Mouse (Mus musculus): ENCODE measurements around the gene Nrp2. TPM values are rescaled to one million over a fixed set of nuclear protein-coding genes. Genes with fewer than 3 reads are reported as not detected.

Gene Nrp2
- total and polyA plus RNA-seq, 3 experiments = not detected

DNA sequence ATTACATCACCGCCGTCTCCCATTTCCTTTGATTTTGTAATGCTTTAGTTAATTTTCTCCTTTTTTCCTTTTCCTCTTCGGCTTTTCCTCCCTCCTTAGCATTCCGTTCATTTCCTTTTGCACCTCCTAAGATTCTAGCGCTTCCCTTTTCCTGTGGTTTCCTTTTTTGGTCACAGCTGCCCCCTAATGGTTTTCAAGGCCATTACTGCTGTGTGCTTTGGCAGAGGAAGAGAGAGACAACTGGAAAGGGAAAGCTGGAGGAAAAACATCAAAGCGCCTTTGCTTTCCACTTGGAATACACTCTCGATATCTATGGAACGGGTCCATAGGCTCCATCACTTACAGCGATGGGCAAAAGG, 6.1 kb upstream of the Nrp2 start:
- no peaks in the 10 kb centered on the region for H3K79me2 ChIP-seq (ENCODE audit: control insufficient read depth, insufficient read depth, low read length, poor library complexity)
- H3K36me3 ChIP-seq (ENCODE audit: control insufficient read depth in 1 of 2, insufficient read depth in 2 of 2, low read length in 2 of 2) = no peaks in the 10 kb centered on the region
- no peak for TF ChIP-seq KAT2A (conservative IDR thresholded peaks at IDR 0.05; ENCODE audit: low read depth, low read length)
- TF ChIP-seq NRF1 (IDR thresholded peaks at IDR 0.05; ENCODE audit: insufficient read depth, low read depth, low read length, poor library complexity, severe bottlenecking) = no peak
- no peak for TF ChIP-seq UBTF (IDR thresholded peaks at IDR 0.05; ENCODE audit: borderline replicate concordance, insufficient read depth, low read depth, low read length)
- no peak for TF ChIP-seq EP300 (IDR thresholded peaks at IDR 0.05; ENCODE audit: low read depth in 1 of 2, low read length in 2 of 2)
- no peak for TF ChIP-seq ELF1 (IDR thresholded peaks at IDR 0.05; ENCODE audit: low read depth, low read length)
- TF ChIP-seq CHD2 (IDR thresholded peaks at IDR 0.05; ENCODE audit: low read length) = no peak
- TF ChIP-seq RAD21 (IDR thresholded peaks at IDR 0.05; ENCODE audit: low read depth, low read length) = no peak
- TF ChIP-seq USF1 (IDR thresholded peaks at IDR 0.05; ENCODE audit: low read depth, low read length) = no peak
- TF ChIP-seq MAFK (IDR thresholded peaks at IDR 0.05; ENCODE audit: borderline replicate concordance, low read depth, low read length) = no peak
- no peak for TF ChIP-seq ETS1 (IDR thresholded peaks at IDR 0.05; ENCODE audit: low read depth, low read length)
- no peak for DNase-seq (ENCODE audit: low read depth, low spot score)
- no peaks in the 10 kb centered on the region for H3K9me3 ChIP-seq (replicated peaks; ENCODE audit: insufficient read depth, low read length)
- H3K27ac ChIP-seq (ENCODE audit: control insufficient read depth, low read depth, low read length) = no peak overlapping the region
- no peaks in the 10 kb centered on the region for H3K4me1 ChIP-seq (ENCODE audit: control insufficient read depth in 1 of 2, insufficient read depth in 2 of 2, low read length in 2 of 2)
- H3K27me3 ChIP-seq (ENCODE audit: control insufficient read depth in 1 of 2, insufficient read depth in 2 of 2, low read length in 2 of 2) = no peaks in the 10 kb centered on the region
- H3K9ac ChIP-seq (ENCODE audit: control insufficient read depth, low read depth, low read length, poor library complexity, severe bottlenecking) = no peak overlapping the region
- no peak overlapping the region for H3K4me3 ChIP-seq (ENCODE audit: control insufficient read depth in 1 of 2, insufficient read depth in 1 of 2, low read depth in 2 of 2, low read length in 2 of 2)

DNA sequence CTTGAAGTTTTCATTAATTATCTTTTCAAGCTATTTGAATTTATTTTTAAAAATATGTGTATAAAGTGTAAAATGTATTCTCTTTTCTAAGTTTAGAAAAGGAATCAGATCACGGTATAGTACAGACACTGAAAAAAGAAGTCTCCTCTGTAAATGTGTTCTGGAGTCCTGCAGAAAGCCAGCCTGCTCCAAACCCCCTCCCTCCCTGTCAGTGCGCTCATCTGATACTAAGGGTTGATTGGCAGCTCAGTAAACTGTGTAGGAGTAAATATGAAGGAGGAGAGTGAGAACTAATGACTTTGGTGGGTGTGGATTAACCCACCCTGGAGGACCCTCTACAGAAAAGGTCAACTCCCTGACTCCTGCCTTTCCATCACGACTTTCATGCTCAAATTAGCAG, 5.7 kb upstream of the Nrp2 start:
- no peak for DNase-seq (ENCODE audit: low read depth, low spot score)
- TF ChIP-seq TCF12 (IDR thresholded peaks at IDR 0.05; ENCODE audit: low read depth, low read length) = no peak
- no peak for TF ChIP-seq CHD1 (IDR thresholded peaks at IDR 0.05; ENCODE audit: low read depth, low read length)
- TF ChIP-seq JUND (IDR thresholded peaks at IDR 0.05; ENCODE audit: low read depth, low read length) = no peak
- TF ChIP-seq POLR2AphosphoS5 (IDR thresholded peaks at IDR 0.05; ENCODE audit: borderline replicate concordance, low read depth, low read length) = no peak
- no peak for TF ChIP-seq ETS1 (IDR thresholded peaks at IDR 0.05; ENCODE audit: low read depth, low read length)
- no peak for TF ChIP-seq ZC3H11A (IDR thresholded peaks at IDR 0.05; ENCODE audit: low read depth, low read length)
- no peak for TF ChIP-seq UBTF (IDR thresholded peaks at IDR 0.05; ENCODE audit: borderline replicate concordance, insufficient read depth, low read depth, low read length)
- TF ChIP-seq CTCF (IDR thresholded peaks at IDR 0.05 in 2 of 3, conservative IDR thresholded peaks at IDR 0.05 in 1 of 3; ENCODE audit: control insufficient read depth in 1 of 3, insufficient read depth in 1 of 3, low read depth in 2 of 3, low read length in 3 of 3, poor library complexity in 1 of 3, severe bottlenecking in 1 of 3) = no peak
- TF ChIP-seq MAFK (IDR thresholded peaks at IDR 0.05; ENCODE audit: borderline replicate concordance, low read depth, low read length) = no peak
- no peak for TF ChIP-seq RCOR1 (IDR thresholded peaks at IDR 0.05; ENCODE audit: low read depth, low read length)
- no peak for TF ChIP-seq SIN3A (IDR thresholded peaks at IDR 0.05; ENCODE audit: low read length)
- TF ChIP-seq POLR2A (IDR thresholded peaks at IDR 0.05; ENCODE audit: control insufficient read depth in 1 of 2, insufficient read depth in 1 of 2, low read depth in 1 of 2, low read length in 2 of 2, poor library complexity in 1 of 2) = no peak
- no peak for TF ChIP-seq ZKSCAN1 (IDR thresholded peaks at IDR 0.05; ENCODE audit: low read depth, low read length)
- no peak for TF ChIP-seq NELFE (IDR thresholded peaks at IDR 0.05; ENCODE audit: low read depth, low read length)
- no peak for TF ChIP-seq RAD21 (IDR thresholded peaks at IDR 0.05; ENCODE audit: low read depth, low read length)
- no peak for TF ChIP-seq USF2 (IDR thresholded peaks at IDR 0.05; ENCODE audit: borderline replicate concordance in 1 of 2, insufficient read depth in 1 of 2, low read depth in 1 of 2, low read length in 2 of 2)
- TF ChIP-seq TAL1 (IDR thresholded peaks at IDR 0.05; ENCODE audit: low read length) = no peak
- no peak for TF ChIP-seq EP300 (IDR thresholded peaks at IDR 0.05; ENCODE audit: low read depth in 1 of 2, low read length in 2 of 2)
- no peak for TF ChIP-seq BHLHE40 (IDR thresholded peaks at IDR 0.05; ENCODE audit: borderline replicate concordance, low read depth, low read length)
- Histone ChIP-seq H3K27me3 (ENCODE audit: control insufficient read depth in 1 of 2, insufficient read depth in 2 of 2, low read length in 2 of 2) (no peaks in the 10 kb centered on the region), H3K9me3 (replicated peaks; ENCODE audit: insufficient read depth, low read length) (no peaks in the 10 kb centered on the region), H3K9ac (ENCODE audit: control insufficient read depth, low read depth, low read length, poor library complexity, severe bottlenecking) (no peak overlapping the region), H3K27ac (ENCODE audit: control insufficient read depth, low read depth, low read length) (no peak overlapping the region), H3K4me1 (ENCODE audit: control insufficient read depth in 1 of 2, insufficient read depth in 2 of 2, low read length in 2 of 2) (no peaks in the 10 kb centered on the region), H3K79me2 (ENCODE audit: control insufficient read depth, insufficient read depth, low read length, poor library complexity) (no peaks in the 10 kb centered on the region), H3K36me3 (ENCODE audit: control insufficient read depth in 1 of 2, insufficient read depth in 2 of 2, low read length in 2 of 2) (no peaks in the 10 kb centered on the region), H3K4me3 (ENCODE audit: control insufficient read depth in 1 of 2, insufficient read depth in 1 of 2, low read depth in 2 of 2, low read length in 2 of 2) (no peak overlapping the region)
